Mouse (Mus musculus) MEL (cell line): ENCODE measurements around the gene Best1. TPM values are rescaled to one million over a fixed set of nuclear protein-coding genes. Genes with fewer than 3 reads are reported as not detected.
A peak's percentile ranks its signal among the peaks of the same experiment; 100 is the strongest.

Experiments
- DNase-seq: peaks from one replicate; pipeline ENCODE4 v3.0.0; 2011; ENCODE audit warnings: low read depth, low spot score
- H3K27ac ChIP-seq: 2 replicates; pipeline ENCODE4 v1.5.1; 2012; ENCODE audit warnings: low read depth, mild to moderate bottlenecking, control low read depth, low read length, moderate library complexity; ENCODE audit not compliant: control insufficient read depth
- H3K27me3 ChIP-seq, 2 experiments: fragments of 150-350 bp in 1 of 2; sonication (generic) in 1 of 2; 2 replicates each; pipeline ENCODE4 v1.6.1; 2012; ENCODE audit warnings: low read length in 2 of 2, mild to moderate bottlenecking in 2 of 2, improper control_type of control experiment in 1 of 2, moderate library complexity in 1 of 2; ENCODE audit not compliant: insufficient read depth in 2 of 2, control insufficient read depth in 1 of 2
- H3K36me3 ChIP-seq, 2 experiments: 2 replicates each; pipeline ENCODE4 v1.6.1; 2012 to 2014; ENCODE audit warnings: low read length in 2 of 2, improper control_type of control experiment in 1 of 2, inconsistent platforms in 1 of 2, mild to moderate bottlenecking in 1 of 2; ENCODE audit not compliant: insufficient read depth in 2 of 2, control insufficient read depth in 1 of 2
- H3K4me1 ChIP-seq, 2 experiments: fragments of 150-350 bp in 1 of 2; sonication (generic) in 1 of 2; 2 replicates each; pipeline ENCODE4 v1.6.1; 2012; ENCODE audit warnings: low read length in 2 of 2, improper control_type of control experiment in 1 of 2, mild to moderate bottlenecking in 1 of 2; ENCODE audit not compliant: insufficient read depth in 2 of 2, control insufficient read depth in 1 of 2
- H3K4me3 ChIP-seq, 2 experiments: fragments of 150-350 bp in 1 of 2; sonication (generic) in 1 of 2; 2 replicates each; pipeline ENCODE4 v1.5.1; 2012; ENCODE audit warnings: low read depth in 2 of 2, low read length in 2 of 2, mild to moderate bottlenecking in 2 of 2, moderate library complexity in 2 of 2, control low read depth in 1 of 2, improper control_type of control experiment in 1 of 2; ENCODE audit not compliant: control insufficient read depth in 1 of 2, insufficient read depth in 1 of 2
- H3K79me2 ChIP-seq: 2 replicates; pipeline ENCODE4 v1.6.1; 2012; ENCODE audit warnings: mild to moderate bottlenecking, low read length, moderate library complexity; ENCODE audit not compliant: control insufficient read depth, poor library complexity, insufficient read depth
- H3K9ac ChIP-seq: 2 replicates; pipeline ENCODE4 v1.6.1; 2012; ENCODE audit warnings: low read depth, mild to moderate bottlenecking, control low read depth, low read length, moderate library complexity; ENCODE audit not compliant: control insufficient read depth, poor library complexity, severe bottlenecking
- H3K9me3 ChIP-seq: fragments of 150-350 bp; sonication (generic); replicated peaks from 2 replicates; pipeline ENCODE4 v1.6.1; 2012; ENCODE audit warnings: mild to moderate bottlenecking, low read length, improper control_type of control experiment, moderate library complexity; ENCODE audit not compliant: insufficient read depth
- BHLHE40 ChIP-seq: IDR thresholded peaks from 2 replicates; pipeline ENCODE4 v1.6.1; 2012; ENCODE audit warnings: low read depth, mild to moderate bottlenecking, inconsistent platforms, low read length, improper control_type of control experiment, borderline replicate concordance
- CHD1 ChIP-seq: IDR thresholded peaks from 2 replicates; pipeline ENCODE4 v1.6.1; 2012; ENCODE audit warnings: low read depth, mild to moderate bottlenecking, inconsistent platforms, low read length, improper control_type of control experiment
- CHD2 ChIP-seq: IDR thresholded peaks from 2 replicates; pipeline ENCODE4 v1.6.1; 2011; ENCODE audit warnings: low read length, improper control_type of control experiment
- CTCF ChIP-seq, 3 experiments: IDR thresholded peaks in 2 of 3; conservative IDR thresholded peaks in 1 of 3; 2 replicates each; pipeline ENCODE4 v1.5.1; 2011 to 2012; ENCODE audit warnings: low read length in 3 of 3, low read depth in 2 of 3, mild to moderate bottlenecking in 2 of 3, improper control_type of control experiment in 1 of 3, inconsistent platforms in 1 of 3, mixed read lengths in 1 of 3, moderate library complexity in 1 of 3; ENCODE audit not compliant: control insufficient read depth in 1 of 3, insufficient read depth in 1 of 3, poor library complexity in 1 of 3, severe bottlenecking in 1 of 3
- E2F4 ChIP-seq: IDR thresholded peaks from 2 replicates; pipeline ENCODE4 v1.6.1; 2011; ENCODE audit warnings: low read depth, low read length, improper control_type of control experiment, borderline replicate concordance
- ELF1 ChIP-seq: IDR thresholded peaks from 2 replicates; pipeline ENCODE4 v1.6.1; 2014; ENCODE audit warnings: low read depth, mild to moderate bottlenecking, inconsistent platforms, low read length, improper control_type of control experiment, moderate library complexity
- EP300 ChIP-seq, 2 experiments: IDR thresholded peaks; 2 replicates each; pipeline ENCODE4 v1.6.1; 2011; ENCODE audit warnings: improper control_type of control experiment in 2 of 2, low read length in 2 of 2, low read depth in 1 of 2, mild to moderate bottlenecking in 1 of 2
- ETS1 ChIP-seq: IDR thresholded peaks from 2 replicates; pipeline ENCODE4 v1.6.1; 2012; ENCODE audit warnings: low read depth, mild to moderate bottlenecking, inconsistent platforms, low read length, improper control_type of control experiment, moderate library complexity
- GABPA ChIP-seq: IDR thresholded peaks from 2 replicates; pipeline ENCODE4 v1.6.1; 2012; ENCODE audit warnings: low read depth, mild to moderate bottlenecking, inconsistent platforms, low read length, improper control_type of control experiment, moderate library complexity
- GATA1 ChIP-seq: IDR thresholded peaks from 2 replicates; pipeline ENCODE4 v1.6.1; 2011; ENCODE audit warnings: low read depth, low read length, improper control_type of control experiment
- HCFC1 ChIP-seq: IDR thresholded peaks from 2 replicates; pipeline ENCODE4 v1.6.1; 2012; ENCODE audit warnings: low read depth, mild to moderate bottlenecking, inconsistent platforms, low read length, improper control_type of control experiment, moderate library complexity
- JUND ChIP-seq: IDR thresholded peaks from 2 replicates; pipeline ENCODE4 v1.6.1; 2011; ENCODE audit warnings: low read depth, mild to moderate bottlenecking, improper control_type of control experiment, low read length
- KAT2A ChIP-seq: conservative IDR thresholded peaks from 2 replicates; pipeline ENCODE4 v1.6.1; 2012; ENCODE audit warnings: low read depth, low read length, improper control_type of control experiment, inconsistent platforms
- MAFK ChIP-seq: IDR thresholded peaks from 2 replicates; pipeline ENCODE4 v1.6.1; 2011; ENCODE audit warnings: low read depth, mild to moderate bottlenecking, low read length, improper control_type of control experiment, borderline replicate concordance
- MAX ChIP-seq: IDR thresholded peaks from 2 replicates; pipeline ENCODE4 v1.6.1; 2011; ENCODE audit warnings: low read length, improper control_type of control experiment
- MAZ ChIP-seq: IDR thresholded peaks from 2 replicates; pipeline ENCODE4 v1.6.1; 2012; ENCODE audit warnings: low read depth, mild to moderate bottlenecking, inconsistent platforms, low read length, improper control_type of control experiment
- MEF2A ChIP-seq: IDR thresholded peaks from 2 replicates; pipeline ENCODE4 v1.6.1; 2014; ENCODE audit warnings: low read depth, mild to moderate bottlenecking, inconsistent platforms, low read length, improper control_type of control experiment; ENCODE audit not compliant: poor library complexity, insufficient replicate concordance, severe bottlenecking; ENCODE audit errors: extremely low read depth
- MXI1 ChIP-seq: IDR thresholded peaks from 2 replicates; pipeline ENCODE4 v1.6.1; 2011; ENCODE audit warnings: mild to moderate bottlenecking, low read depth, low read length, improper control_type of control experiment
- MYB ChIP-seq: IDR thresholded peaks from 2 replicates; pipeline ENCODE4 v1.6.1; 2011; ENCODE audit warnings: mild to moderate bottlenecking, low read depth, low read length, improper control_type of control experiment
- MYC ChIP-seq: IDR thresholded peaks from 2 replicates; pipeline ENCODE4 v1.6.1; 2011; ENCODE audit warnings: low read depth, mild to moderate bottlenecking, low read length, improper control_type of control experiment, moderate library complexity
- NELFE ChIP-seq: IDR thresholded peaks from 2 replicates; pipeline ENCODE4 v1.6.1; 2011; ENCODE audit warnings: low read depth, low read length, improper control_type of control experiment
- NRF1 ChIP-seq: IDR thresholded peaks from 2 replicates; pipeline ENCODE4 v1.6.1; 2014; ENCODE audit warnings: low read depth, mild to moderate bottlenecking, inconsistent platforms, low read length, improper control_type of control experiment, moderate library complexity; ENCODE audit not compliant: poor library complexity, insufficient read depth, severe bottlenecking
- POLR2AphosphoS5 ChIP-seq: IDR thresholded peaks from 2 replicates; pipeline ENCODE4 v1.6.1; 2012; ENCODE audit warnings: low read depth, borderline replicate concordance, mild to moderate bottlenecking, inconsistent platforms, low read length, moderate library complexity, mixed read lengths
- RAD21 ChIP-seq: IDR thresholded peaks from 2 replicates; pipeline ENCODE4 v1.6.1; 2011; ENCODE audit warnings: mild to moderate bottlenecking, low read depth, low read length, improper control_type of control experiment
- RCOR1 ChIP-seq: IDR thresholded peaks from 2 replicates; pipeline ENCODE4 v1.6.1; 2012; ENCODE audit warnings: low read depth, mild to moderate bottlenecking, inconsistent platforms, low read length, improper control_type of control experiment
- SIN3A ChIP-seq: IDR thresholded peaks from 2 replicates; pipeline ENCODE4 v1.6.1; 2012; ENCODE audit warnings: low read length, improper control_type of control experiment, inconsistent platforms
- TAL1 ChIP-seq: IDR thresholded peaks from 2 replicates; pipeline ENCODE4 v1.6.1; 2012; ENCODE audit warnings: mild to moderate bottlenecking, inconsistent platforms, low read length, moderate library complexity, mixed read lengths
- TBP ChIP-seq: IDR thresholded peaks from 2 replicates; pipeline ENCODE4 v1.8.0; 2011; ENCODE audit warnings: low read depth, low read length, improper control_type of control experiment
- TCF12 ChIP-seq: IDR thresholded peaks from 2 replicates; pipeline ENCODE4 v1.6.1; 2014; ENCODE audit warnings: low read depth, mild to moderate bottlenecking, inconsistent platforms, low read length, improper control_type of control experiment, moderate library complexity
- UBTF ChIP-seq: IDR thresholded peaks from 2 replicates; pipeline ENCODE4 v1.6.1; 2012; ENCODE audit warnings: low read depth, mild to moderate bottlenecking, inconsistent platforms, low read length, improper control_type of control experiment, moderate library complexity, borderline replicate concordance; ENCODE audit not compliant: insufficient read depth
- USF1 ChIP-seq: IDR thresholded peaks from 2 replicates; pipeline ENCODE4 v1.6.1; 2014; ENCODE audit warnings: low read depth, mild to moderate bottlenecking, inconsistent platforms, low read length, improper control_type of control experiment, moderate library complexity
- USF2 ChIP-seq, 2 experiments: IDR thresholded peaks; 2 replicates each; pipeline ENCODE4 v1.6.1; 2011 to 2012; ENCODE audit warnings: improper control_type of control experiment in 2 of 2, low read length in 2 of 2, borderline replicate concordance in 1 of 2, inconsistent platforms in 1 of 2, low read depth in 1 of 2, mild to moderate bottlenecking in 1 of 2; ENCODE audit not compliant: insufficient read depth in 1 of 2
- ZC3H11A ChIP-seq: IDR thresholded peaks from 2 replicates; pipeline ENCODE4 v1.6.1; 2012; ENCODE audit warnings: low read depth, mild to moderate bottlenecking, inconsistent platforms, low read length, improper control_type of control experiment
- ZKSCAN1 ChIP-seq: IDR thresholded peaks from 2 replicates; pipeline ENCODE4 v1.6.1; 2012; ENCODE audit warnings: low read depth, mild to moderate bottlenecking, inconsistent platforms, low read length, improper control_type of control experiment, moderate library complexity
- ZNF384 ChIP-seq: IDR thresholded peaks from 2 replicates; pipeline ENCODE4 v1.6.1; 2012; ENCODE audit warnings: low read depth, mild to moderate bottlenecking, inconsistent platforms, low read length, improper control_type of control experiment
- polyA plus RNA-seq, 2 experiments: library from polyadenylated mRNA; stranded (reverse) in 1 of 2; unstranded in 1 of 2; fragments of >175 nt in 1 of 2; fragments of >200 nt in 1 of 2; gene quantifications; 2 replicates each; pipeline versions ENCODE4 v1.2.1 to v1.2.4; 2012; ENCODE audit warnings: low replicate concordance in 2 of 2, low read depth in 1 of 2; ENCODE audit not compliant: insufficient read length in 2 of 2, insufficient read depth in 1 of 2, missing spikeins in 1 of 2
- total RNA-seq: library from RNA; depleted of rRNA; stranded (reverse); fragments of 300-350 nt; gene quantifications from 2 replicates; pipeline ENCODE4 v1.2.3, GENCODE M21; 2012

The Best1 gene
- total and polyA plus RNA-seq, 3 experiments = 0.08 TPM; not detected in 2

GRCm38 (mm10) chr19:9991304-9991703, 10.1 kb downstream of the Best1 start (continued):
- TF ChIP-seq MYC (0 out of 2 replicates have a peak, but pooled peaks have one; percentile 24), UBTF (no peak)
- TF ChIP-seq, all 39 proteins: peak for 8

- peak overlapping the region; percentile 49 for H3K27ac ChIP-seq
- H3K4me1 ChIP-seq = peaks cover 0 to 17% of the 10 kb centered on the region in 2 experiments
- H3K36me3 ChIP-seq = peaks cover 5 to 10% of the 10 kb centered on the region in 2 experiments; a peak in 3 of 4 replicates
- H3K9ac ChIP-seq = no peak overlapping the region
- no peak for DNase-seq
- no peak overlapping the region for H3K4me3 ChIP-seq
- no peaks in the 10 kb centered on the region for H3K79me2 ChIP-seq
- no peaks in the 10 kb centered on the region for H3K9me3 ChIP-seq
- no peaks in the 10 kb centered on the region for H3K27me3 ChIP-seq
- TF ChIP-seq MAFK = no peak
- TF ChIP-seq ETS1 = 0 out of 2 replicates have a peak, but pooled peaks have one; percentile 1
- TF ChIP-seq CTCF (IDR thresholded peaks at IDR 0.05 in 2 of 3, conservative IDR thresholded peaks at IDR 0.05 in 1 of 3; ENCODE audit: control insufficient read depth in 1 of 3, insufficient read depth in 1 of 3, low read depth in 2 of 3, low read length in 3 of 3, poor library complexity in 1 of 3, severe bottlenecking in 1 of 3) = no peak
- no peak for TF ChIP-seq POLR2AphosphoS5
- no peak for TF ChIP-seq USF1
- no peak for TF ChIP-seq MYC
- no peak for TF ChIP-seq UBTF
- TF ChIP-seq BHLHE40 = no peak
- peak; percentile 81 for TF ChIP-seq TCF12
- TF ChIP-seq MYB = no peak
- no peak for TF ChIP-seq KAT2A
- TF ChIP-seq MAZ = no peak
- TF ChIP-seq E2F4 = no peak
- no peak for TF ChIP-seq MEF2A
- no peak for TF ChIP-seq MXI1
- peak; percentile 64; the same call in 1 of the 2 replicates for TF ChIP-seq SIN3A
- TF ChIP-seq CHD1 = no peak
- no peak for TF ChIP-seq NRF1
- TF ChIP-seq EP300 (IDR thresholded peaks at IDR 0.05; ENCODE audit: low read depth in 1 of 2, low read length in 2 of 2) = peak; percentile 56 to 73
- TF ChIP-seq ELF1 = no peak
- TF ChIP-seq ZC3H11A = no peak
- no peak for TF ChIP-seq MAX
- no peak for TF ChIP-seq HCFC1
- no peak for TF ChIP-seq TAL1
- peak; percentile 72 for TF ChIP-seq RCOR1
- no peak for TF ChIP-seq CHD2
- TF ChIP-seq RAD21 = no peak
- no peak for TF ChIP-seq GABPA
- no peak for TF ChIP-seq TBP
- TF ChIP-seq ZKSCAN1 = no peak
- no peak for TF ChIP-seq NELFE
- TF ChIP-seq GATA1 = peak; percentile 69
- TF ChIP-seq JUND = no peak
- TF ChIP-seq USF2 (IDR thresholded peaks at IDR 0.05; ENCODE audit: borderline replicate concordance in 1 of 2, insufficient read depth in 1 of 2, low read depth in 1 of 2, low read length in 2 of 2) = no peak
- no peak for TF ChIP-seq ZNF384
Observed at GRCm38 (mm10) chr19:9989884-9990256, 11.6 kb downstream of the Best1 start.
